Mouse (Mus musculus) monocyte, adult 2 months (primary cell): Measurements from ENCODE around the gene Afp.

Experiments used
- DNase-seq, 2 experiments: peaks; one replicate each; pipeline ENCODE4 v3.0.0; 2022; ENCODE audit warnings: low spot score in 2 of 2, low read depth in 1 of 2

Afp gene

DNA sequence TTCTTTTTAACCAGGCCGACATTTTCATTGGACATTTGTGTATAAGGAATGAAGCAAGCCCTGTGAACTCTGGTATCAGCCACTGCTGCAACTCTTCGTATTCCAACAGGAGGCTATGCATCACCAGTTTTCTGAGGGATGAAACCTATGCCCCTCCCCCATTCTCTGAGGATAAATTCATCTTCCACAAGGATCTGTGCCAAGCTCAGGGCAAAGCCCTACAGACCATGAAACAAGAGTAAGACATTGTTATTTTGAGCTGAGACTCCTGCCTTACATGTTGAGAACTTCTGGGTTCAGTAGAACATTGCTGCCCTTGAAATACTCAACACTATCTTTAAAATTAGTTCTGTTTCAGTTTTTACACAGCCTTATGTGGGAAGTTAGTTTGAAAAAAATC is 16.0 kb downstream of the Afp start:
- no peak for DNase-seq

DNA sequence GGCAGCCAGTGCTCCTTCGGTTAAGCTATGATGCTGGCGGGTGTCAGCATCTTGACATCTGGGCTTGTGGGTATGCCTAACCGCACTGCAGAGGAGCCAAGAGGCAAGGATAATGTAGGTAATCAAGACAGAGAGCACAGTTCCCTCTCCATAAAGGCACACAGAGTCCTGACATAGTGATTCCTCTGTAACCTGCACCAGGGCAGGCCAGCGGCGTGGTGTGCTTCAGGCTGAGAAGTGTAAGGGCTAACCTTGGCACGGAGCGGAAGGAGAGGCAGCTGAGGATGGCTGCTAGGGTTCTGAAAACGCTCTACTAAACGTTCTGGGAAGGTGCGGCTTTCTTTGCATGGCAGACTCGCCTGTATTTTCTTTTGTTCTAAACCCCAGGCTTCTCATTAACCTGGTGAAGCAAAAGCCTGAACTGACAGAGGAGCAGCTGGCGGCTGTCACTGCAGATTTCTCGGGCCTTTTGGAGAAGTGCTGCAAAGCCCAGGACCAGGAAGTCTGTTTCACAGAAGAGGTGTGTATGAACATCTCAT is 16.9 kb downstream of the Afp start:
- DNase-seq: no peak

DNA sequence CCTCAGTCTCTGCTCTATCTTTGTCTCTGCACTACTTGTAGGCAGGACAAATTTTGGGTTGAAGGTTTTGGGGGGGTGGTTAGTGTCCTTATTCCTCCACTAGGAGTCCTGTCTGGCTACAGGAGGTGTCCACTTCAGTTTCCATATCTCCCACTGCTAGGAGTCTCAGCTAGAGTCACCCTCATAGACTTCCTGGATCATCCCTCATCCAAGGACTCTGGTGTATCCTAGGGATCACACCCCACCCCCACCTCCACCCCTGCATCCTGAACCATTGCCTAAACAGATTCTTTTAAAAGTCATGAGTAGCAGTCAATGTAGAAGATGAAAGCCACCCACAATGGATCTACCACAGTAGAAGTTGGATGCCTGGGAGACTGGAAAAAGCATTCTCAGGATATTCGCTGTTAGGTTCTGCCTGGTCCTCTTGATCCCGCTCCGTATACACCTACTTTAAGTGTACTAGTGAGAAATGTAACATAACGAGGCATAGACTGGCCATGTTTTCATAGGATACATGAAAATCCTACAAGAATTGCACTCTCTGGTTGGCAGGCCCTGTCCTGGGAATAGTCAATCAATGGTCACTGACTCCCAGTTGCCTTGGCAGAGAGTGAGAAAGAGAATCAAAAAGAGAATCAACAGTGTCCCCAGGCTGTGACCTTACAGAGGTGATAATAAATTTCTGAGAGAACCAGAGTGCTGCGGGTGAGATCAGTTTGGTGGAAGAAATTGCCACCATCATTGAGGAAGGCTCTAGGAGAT is 19.5 kb downstream of the Afp start:
- DNase-seq: no peak

DNA sequence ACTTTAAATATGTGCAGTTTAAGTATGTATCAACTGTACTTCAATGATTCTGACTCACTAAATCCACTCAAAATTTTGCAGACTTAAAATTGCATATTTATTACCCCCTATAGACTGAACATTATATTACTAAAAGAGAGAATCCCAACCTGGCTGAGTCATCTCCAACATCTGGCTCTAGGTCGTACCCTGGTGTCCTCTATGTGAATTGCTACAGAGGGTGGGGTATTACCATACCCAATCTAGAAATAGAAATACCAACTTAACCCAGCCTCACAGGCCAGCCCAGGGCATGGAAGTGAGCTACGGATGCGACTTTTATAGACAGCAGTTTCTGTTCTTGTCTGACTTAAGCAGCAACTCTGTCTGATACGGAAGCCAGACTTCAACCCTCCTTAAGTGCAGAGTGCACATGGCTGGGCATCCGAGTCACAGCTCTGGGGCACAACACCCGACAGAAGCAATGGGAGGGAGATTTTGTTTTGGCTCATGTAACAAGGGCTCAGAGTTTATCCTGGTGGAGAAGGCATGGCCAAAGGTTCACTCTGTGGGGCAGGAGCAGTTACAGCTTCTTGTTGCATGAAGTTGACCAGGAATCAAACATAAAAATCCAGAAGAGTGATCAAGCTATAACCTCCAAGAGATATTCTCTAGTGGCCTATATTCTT is 21.9 kb downstream of the Afp start:
- DNase-seq: no peak

DNA sequence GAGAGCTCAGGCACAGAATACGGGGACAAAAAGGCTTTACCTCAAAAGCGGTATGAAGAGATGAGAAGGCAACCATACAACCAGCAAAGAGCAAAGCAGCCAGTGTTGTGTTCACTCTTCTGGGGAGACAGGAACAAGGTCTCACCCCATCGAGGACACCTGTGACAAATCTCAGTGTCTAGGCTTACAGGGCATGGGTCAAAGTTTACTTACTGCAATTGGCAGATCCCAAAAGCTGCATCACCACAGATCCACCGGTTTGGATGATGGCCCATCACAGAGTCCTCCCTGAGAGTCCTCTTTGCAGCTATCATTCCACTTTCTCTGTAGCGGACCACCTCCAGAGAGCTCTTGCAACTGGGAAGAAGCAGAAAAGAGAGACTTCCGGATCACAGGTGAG is 25.0 kb downstream of the Afp start:
- DNase-seq: no peak

DNA sequence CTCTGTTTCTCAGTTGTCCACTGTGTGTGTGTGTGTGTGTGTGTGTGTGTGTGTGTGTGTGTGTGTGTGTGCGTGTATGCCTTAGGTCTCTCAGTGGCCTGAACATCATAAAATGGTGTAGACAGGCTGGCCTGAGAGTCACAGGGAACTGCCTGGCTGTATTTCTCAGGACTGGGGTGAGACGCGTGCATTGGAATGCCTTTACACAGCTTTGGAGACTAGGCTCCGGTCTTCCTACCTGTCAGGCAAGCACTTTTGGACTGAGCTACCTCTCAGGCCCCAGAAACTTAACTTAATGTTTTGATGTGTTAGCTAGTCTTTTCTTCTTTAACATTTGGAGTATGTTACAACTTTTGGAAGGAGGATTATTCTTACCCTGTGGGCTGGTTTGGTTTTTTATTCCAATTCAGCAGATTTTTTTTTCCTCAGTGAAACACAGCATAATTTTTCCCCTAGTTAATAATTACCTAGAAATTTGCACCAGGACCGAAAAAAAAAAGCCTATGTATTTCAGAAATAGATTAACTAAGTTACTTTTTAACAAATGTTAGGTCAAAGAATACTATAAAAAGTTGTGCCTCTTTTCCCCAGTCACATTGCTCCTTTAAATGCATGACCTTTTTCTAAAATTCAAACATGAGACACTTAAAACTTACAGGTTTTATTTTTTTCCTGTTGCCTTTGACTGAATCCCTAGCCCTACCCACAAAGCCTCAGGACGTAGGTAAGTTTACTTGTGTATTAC is 28.0 kb downstream of the Afp start, which contains the start of gene Afm:
TSS of gene Afm (plus strand) at position 577 of the 745 bp plus-strand sequence.
- DNase-seq: no peak

DNA sequence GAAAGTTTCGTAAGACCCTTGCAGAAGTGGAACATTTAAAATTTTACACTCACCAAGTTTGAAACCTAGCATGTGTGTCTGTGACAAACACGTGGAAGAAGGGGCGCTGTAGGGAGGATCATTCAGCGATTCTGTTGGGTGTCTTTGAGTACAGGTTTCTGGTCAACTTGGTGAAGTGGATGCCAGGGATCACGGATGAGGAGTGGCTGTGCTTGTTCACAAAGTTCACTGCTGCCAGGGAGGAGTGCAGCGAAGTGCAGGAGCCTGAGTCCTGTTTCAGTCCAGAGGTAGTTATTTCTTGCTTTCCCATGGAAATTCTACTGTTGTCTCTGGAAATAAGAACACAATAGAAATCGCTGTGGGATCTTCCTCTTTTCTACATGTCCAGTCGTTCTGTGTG is 60.7 kb downstream of the Afp start:
- DNase-seq: no peak

DNA sequence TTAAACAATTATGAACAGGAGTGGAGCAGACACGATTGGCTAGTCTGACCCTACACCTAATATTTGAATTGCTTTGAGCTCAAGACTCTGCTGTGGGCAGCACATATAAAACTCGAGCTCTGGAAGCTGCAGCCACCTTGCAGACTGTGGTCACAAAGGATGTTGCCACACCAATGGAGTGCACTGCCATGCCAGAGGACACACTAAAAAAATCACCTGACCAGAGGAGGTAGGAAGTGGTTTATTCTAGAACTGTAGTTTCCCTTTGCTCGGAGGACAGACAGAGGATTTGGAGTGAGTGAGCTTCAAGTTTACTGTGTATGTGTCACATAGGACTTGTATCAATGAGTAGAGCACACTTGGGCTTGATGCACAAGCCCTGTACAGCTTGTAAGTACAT is 65.5 kb downstream of the Afp start:
- no peak for DNase-seq
